Mouse (Mus musculus): ENCODE measurements around the gene Efnb2. TPM values are rescaled to one million over a fixed set of nuclear protein-coding genes. Genes with fewer than 3 reads are reported as not detected.

Gene Efnb2
- polyA plus RNA-seq, 1 experiment from 2014 or later, result 61.5 TPM

DNA sequence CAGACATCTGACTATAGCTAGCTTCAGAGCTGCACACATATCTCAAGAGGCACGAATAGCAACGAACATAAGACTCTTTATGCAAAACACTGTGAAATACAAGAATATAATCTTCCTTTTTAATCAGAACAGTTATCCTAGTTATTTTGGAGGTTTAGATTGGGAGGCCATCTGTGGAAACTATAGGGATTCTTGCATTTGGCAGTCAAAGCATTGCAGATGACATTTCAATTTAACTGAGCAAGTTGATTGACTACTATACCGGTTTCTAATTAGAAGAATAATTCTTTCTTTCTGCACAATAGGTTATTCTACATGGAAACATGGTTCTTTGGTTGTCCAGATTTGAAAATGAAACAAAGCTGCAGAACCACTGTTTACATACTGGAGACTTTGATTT is 38.6 kb downstream of the Efnb2 start:
- Histone ChIP-seq H3K9me3 (replicated peaks) (no peaks in the 10 kb centered on the region), H3K4me1 (peaks cover 36% of the 10 kb centered on the region), H3K4me2 (replicated peaks) (no peak overlapping the region), H3K36me3 (peaks cover 36% of the 10 kb centered on the region), H3K4me3 (no peak overlapping the region), H3K27ac (no peak overlapping the region), H3K27me3 (peaks cover 3% of the 10 kb centered on the region; the same call in 1 of the 2 replicates), H3K9ac (no peak overlapping the region)
- ATAC-seq (ENCODE audit: low FRiP score), result no peak
- WGBS, result 81% methylated on average over 3 of the region's 3 CpGs

DNA sequence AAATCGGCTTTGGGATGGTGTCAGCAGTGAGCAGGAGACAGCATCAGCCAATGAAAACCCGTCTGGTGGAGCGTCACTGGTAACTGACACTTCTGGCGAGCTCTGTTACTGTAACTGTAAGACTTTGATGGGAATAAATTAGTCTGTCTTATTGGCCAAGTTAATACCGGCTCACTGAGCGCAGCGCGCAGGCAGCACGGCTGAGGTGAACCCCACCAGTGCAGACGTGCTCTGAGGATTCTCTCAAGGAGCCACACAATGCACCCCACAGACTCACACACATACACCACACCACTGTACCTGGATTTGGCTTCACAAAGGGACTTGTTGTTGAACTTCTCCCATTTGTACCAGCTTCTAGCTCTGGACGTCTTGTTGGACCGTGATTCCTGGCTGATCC is 39.0 kb downstream of the Efnb2 start:
- H3K4me3 ChIP-seq, result no peak overlapping the region
- no peak for ATAC-seq (ENCODE audit: low FRiP score)
- no peaks in the 10 kb centered on the region for H3K9me3 ChIP-seq (replicated peaks)
- H3K36me3 ChIP-seq, result peaks cover 37% of the 10 kb centered on the region
- H3K4me1 ChIP-seq, result peaks cover 36% of the 10 kb centered on the region
- H3K9ac ChIP-seq, result no peak overlapping the region
- no peak overlapping the region for H3K27ac ChIP-seq
- 83% methylated on average over 12 of the region's 12 CpGs for whole genome bisulfite sequencing
- peaks cover 3% of the 10 kb centered on the region; the same call in 1 of the 2 replicates for H3K27me3 ChIP-seq
- H3K4me2 ChIP-seq (replicated peaks), result no peak overlapping the region

DNA sequence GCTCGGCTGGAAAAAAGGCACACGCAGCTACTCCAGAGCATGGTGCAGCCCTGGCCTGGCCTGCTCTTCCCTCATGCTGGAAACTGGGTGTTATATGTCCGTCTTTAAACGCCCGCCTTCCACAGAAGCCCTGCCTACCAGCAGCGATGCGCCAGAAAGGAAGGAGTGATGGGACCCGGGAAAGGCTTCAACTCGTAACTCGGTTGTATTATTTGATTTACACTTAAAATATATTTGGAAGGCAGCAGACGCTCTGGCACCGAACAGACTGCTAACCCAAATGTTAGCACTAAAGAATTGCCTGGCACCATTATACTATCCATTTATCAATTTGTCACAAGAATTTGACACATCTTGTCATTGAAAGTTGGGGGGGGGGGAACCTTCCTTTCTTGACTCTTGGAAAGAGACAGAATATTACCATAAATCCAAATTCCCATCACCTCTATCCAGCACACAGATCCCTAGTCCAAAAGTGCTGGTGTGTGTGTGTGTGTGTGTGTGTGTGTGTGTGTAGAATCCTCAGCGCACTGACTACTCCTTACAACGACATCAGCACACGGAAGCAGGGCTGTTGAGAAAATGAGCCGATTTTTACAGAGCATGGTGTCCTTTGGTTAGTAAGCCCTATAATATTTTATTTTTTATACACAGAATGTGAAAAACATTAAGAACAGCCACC is 39.7 kb downstream of the Efnb2 start:
- WGBS, result 82% methylated on average over 16 of the region's 16 CpGs
- H3K9me3 ChIP-seq (replicated peaks), result no peaks in the 10 kb centered on the region
- H3K9ac ChIP-seq, result no peak overlapping the region
- no peak overlapping the region for H3K4me2 ChIP-seq (replicated peaks)
- no peak overlapping the region for H3K4me3 ChIP-seq
- no peak for ATAC-seq (ENCODE audit: low FRiP score)
- peaks cover 36% of the 10 kb centered on the region for H3K4me1 ChIP-seq
- peaks cover 3% of the 10 kb centered on the region; the same call in 1 of the 2 replicates for H3K27me3 ChIP-seq
- no peak overlapping the region for H3K27ac ChIP-seq
- H3K36me3 ChIP-seq, result peaks cover 42% of the 10 kb centered on the region

GRCm38 (mm10) chr8:8620536-8620935 is 40.5 kb downstream of the Efnb2 start:
- peak overlapping the region; percentile 70 for H3K27ac ChIP-seq
- peaks cover 42% of the 10 kb centered on the region for H3K36me3 ChIP-seq
- peak; percentile 27; the same call in 1 of the 2 replicates for ATAC-seq (ENCODE audit: low FRiP score)
- no peaks in the 10 kb centered on the region for H3K9me3 ChIP-seq (replicated peaks)
- no peak overlapping the region for H3K9ac ChIP-seq
- H3K4me3 ChIP-seq, result no peak overlapping the region
- no peak overlapping the region for H3K4me2 ChIP-seq (replicated peaks)
- WGBS, result 83% methylated on average over 21 of the region's 21 CpGs
- peaks cover 3% of the 10 kb centered on the region; the same call in 1 of the 2 replicates for H3K27me3 ChIP-seq
- peaks cover 36% of the 10 kb centered on the region for H3K4me1 ChIP-seq

DNA sequence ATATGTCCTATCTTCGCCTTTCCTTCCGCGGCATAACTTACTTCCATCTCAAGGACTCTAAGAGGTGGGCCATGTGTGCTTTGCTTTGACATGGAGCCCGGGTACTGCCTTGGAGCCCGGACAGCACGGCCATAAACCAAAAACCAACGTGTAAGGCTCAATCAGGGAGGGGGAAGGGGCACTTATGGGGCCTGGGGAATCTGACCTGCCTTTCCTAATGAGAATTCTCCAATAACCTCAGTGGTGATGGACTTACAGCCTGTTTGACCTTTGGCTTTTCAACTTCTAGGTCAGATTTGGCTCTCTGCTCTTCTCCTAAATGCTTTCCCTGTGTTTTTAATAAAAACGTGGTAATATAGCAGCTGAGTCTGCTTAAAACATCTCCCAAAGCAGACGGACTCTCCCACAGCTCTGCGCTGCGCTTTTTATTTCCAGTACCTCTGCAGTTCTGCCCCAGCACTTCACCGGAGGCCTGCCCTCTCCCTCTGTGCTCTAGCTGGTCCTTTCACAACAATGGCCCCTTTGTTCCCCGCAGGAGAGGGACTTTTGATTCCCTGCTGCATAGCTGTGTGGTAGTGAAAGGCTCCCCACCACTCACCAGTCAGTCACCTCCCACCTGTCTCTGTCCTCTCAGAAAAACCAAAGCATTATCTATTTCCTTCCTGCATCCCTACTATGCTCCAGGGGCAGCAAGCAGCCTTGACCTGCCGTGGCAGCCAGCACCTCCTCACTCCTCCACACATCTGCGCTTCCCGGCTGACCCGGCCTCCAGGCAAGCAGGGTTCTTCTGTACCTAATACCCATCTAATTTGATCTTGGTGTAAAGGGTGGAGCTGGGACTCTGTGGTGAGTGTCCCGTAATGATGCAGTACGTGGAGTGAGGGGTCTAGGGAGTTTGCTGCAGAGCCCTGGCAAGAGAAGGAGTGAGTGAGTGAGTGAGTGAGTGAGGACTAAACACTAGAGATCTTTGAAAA is 41.5 kb downstream of the Efnb2 start:
- H3K4me2 ChIP-seq (replicated peaks), result 0 out of 2 replicates have a peak overlapping the region, but pooled peaks have one; percentile 4
- peak; percentile 65 for ATAC-seq (ENCODE audit: low FRiP score)
- peaks cover 42% of the 10 kb centered on the region for H3K36me3 ChIP-seq
- H3K4me3 ChIP-seq, result no peak overlapping the region
- H3K9me3 ChIP-seq (replicated peaks), result no peaks in the 10 kb centered on the region
- H3K27me3 ChIP-seq, result peaks cover 3% of the 10 kb centered on the region; the same call in 1 of the 2 replicates
- WGBS, result 23% methylated on average over 19 of the region's 19 CpGs
- H3K27ac ChIP-seq, result peak overlapping the region; percentile 70
- peaks cover 33% of the 10 kb centered on the region for H3K4me1 ChIP-seq
- no peak overlapping the region for H3K9ac ChIP-seq

- H3K9ac ChIP-seq, result no peak overlapping the region
- H3K4me3 ChIP-seq, result no peak overlapping the region
- no peak for ATAC-seq (ENCODE audit: low FRiP score)
- no peaks in the 10 kb centered on the region for H3K9me3 ChIP-seq (replicated peaks)
- WGBS, result 65% methylated on average over 1 of the region's 1 CpGs
- H3K36me3 ChIP-seq, result peaks cover 10% of the 10 kb centered on the region; the same call in 1 of the 2 replicates
- no peak overlapping the region for H3K4me2 ChIP-seq (replicated peaks)
- H3K27ac ChIP-seq, result no peak overlapping the region
- no peaks in the 10 kb centered on the region for H3K27me3 ChIP-seq
- peaks cover 14% of the 10 kb centered on the region for H3K4me1 ChIP-seq
These were observed 47.2 kb downstream of the Efnb2 start for GRCm38 (mm10) chr8:8613844-8614243.

DNA sequence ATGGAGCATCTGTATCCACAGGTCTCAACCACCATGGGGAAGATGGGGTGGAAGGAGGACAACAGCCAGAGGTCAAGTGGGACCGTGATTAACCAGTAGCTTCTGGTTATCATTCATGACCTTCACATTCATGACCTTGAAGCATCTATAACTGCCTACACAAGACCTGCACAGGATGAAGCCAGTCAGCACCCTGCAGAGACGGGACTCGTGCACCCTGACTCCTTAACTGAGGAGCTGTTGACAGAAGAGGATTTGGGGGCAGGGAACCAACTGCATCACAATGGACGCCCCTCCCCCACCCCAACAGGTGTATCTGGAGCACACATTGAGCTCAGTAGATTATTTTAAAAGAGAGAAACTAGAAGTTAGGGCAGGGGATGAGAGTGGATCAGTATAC is 49.1 kb downstream of the Efnb2 start:
- WGBS, result 73% methylated on average over 4 of the region's 4 CpGs
- Histone ChIP-seq H3K4me2 (replicated peaks) (no peak overlapping the region), H3K9me3 (replicated peaks) (no peaks in the 10 kb centered on the region), H3K27me3 (no peaks in the 10 kb centered on the region), H3K4me3 (no peak overlapping the region), H3K4me1 (peaks cover 14% of the 10 kb centered on the region), H3K9ac (no peak overlapping the region), H3K36me3 (peaks cover 4% of the 10 kb centered on the region; the same call in 1 of the 2 replicates), H3K27ac (no peak overlapping the region)
- no peak for ATAC-seq (ENCODE audit: low FRiP score)

DNA sequence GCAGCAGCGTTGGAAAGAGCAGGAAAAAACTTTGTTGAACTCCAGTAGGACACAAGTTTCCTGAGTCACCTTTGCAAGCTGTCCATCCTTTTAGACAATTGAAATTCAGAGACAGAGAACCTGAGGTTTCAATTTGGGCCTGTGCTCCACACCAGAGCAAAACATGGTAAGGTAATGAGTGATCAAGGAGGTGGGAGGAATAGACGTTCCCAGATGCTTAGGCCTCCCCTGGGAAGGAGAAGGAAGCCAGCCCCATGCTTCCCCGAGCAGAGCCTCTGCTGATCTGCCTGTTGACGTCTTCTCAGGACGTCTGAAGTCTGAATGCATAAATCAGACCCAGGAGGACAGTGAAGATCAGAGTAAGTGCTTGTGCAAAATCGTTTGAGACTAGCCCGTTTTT is 51.3 kb downstream of the Efnb2 start:
- H3K9me3 ChIP-seq (replicated peaks), result no peaks in the 10 kb centered on the region
- H3K36me3 ChIP-seq, result no peaks in the 10 kb centered on the region
- ATAC-seq (ENCODE audit: low FRiP score), result no peak
- 18% methylated on average over 7 of the region's 7 CpGs for WGBS
- no peak overlapping the region for H3K4me3 ChIP-seq
- no peak overlapping the region for H3K9ac ChIP-seq
- no peak overlapping the region for H3K4me2 ChIP-seq (replicated peaks)
- H3K27me3 ChIP-seq, result no peaks in the 10 kb centered on the region
- H3K4me1 ChIP-seq, result peaks cover 14% of the 10 kb centered on the region
- no peak overlapping the region for H3K27ac ChIP-seq

GRCm38 (mm10) chr8:8609141-8609540 is 51.9 kb downstream of the Efnb2 start:
- no peak overlapping the region for H3K9ac ChIP-seq
- peaks cover 14% of the 10 kb centered on the region for H3K4me1 ChIP-seq
- H3K27ac ChIP-seq, result peak overlapping the region; percentile 23; the same call in 1 of the 2 replicates
- H3K4me3 ChIP-seq, result no peak overlapping the region
- no peaks in the 10 kb centered on the region for H3K36me3 ChIP-seq
- no peaks in the 10 kb centered on the region for H3K27me3 ChIP-seq
- H3K9me3 ChIP-seq (replicated peaks), result no peaks in the 10 kb centered on the region
- no peak overlapping the region for H3K4me2 ChIP-seq (replicated peaks)
- ATAC-seq (ENCODE audit: low FRiP score), result no peak
- 5% methylated on average over 5 of the region's 5 CpGs for WGBS

DNA sequence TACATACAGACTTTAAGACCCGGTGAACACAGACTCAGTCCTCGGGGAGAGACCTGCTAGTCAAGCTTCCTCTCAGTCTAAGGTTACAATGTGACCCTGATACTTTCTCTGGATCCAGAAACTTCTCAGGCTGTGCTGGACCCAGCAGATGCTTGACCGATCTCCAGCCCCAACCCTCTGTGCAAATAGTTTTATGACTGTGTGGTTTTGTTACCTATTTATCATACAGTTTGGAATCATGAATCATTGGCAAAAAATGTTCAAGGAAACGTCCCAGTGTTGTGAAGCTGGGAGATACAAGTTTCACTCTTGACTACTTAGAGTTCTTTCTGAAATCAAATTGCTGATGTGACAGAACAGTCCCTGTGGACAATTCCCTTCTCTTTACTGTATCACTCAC is 55.4 kb downstream of the Efnb2 start:
- no peak for ATAC-seq (ENCODE audit: low FRiP score)
- WGBS, result 71% methylated on average over 4 of the region's 4 CpGs

GRCm38 (mm10) chr8:8603875-8604274 is 57.2 kb downstream of the Efnb2 start:
- WGBS, result 86% methylated on average over 6 of the region's 6 CpGs
- Histone ChIP-seq H3K4me2 (replicated peaks) (no peak overlapping the region), H3K4me3 (no peak overlapping the region), H3K27ac (no peak overlapping the region), H3K9ac (no peak overlapping the region), H3K27me3 (0 out of 2 replicates have a peak, but pooled peaks cover 3% of the 10 kb centered on the region), H3K4me1 (peaks cover 1% of the 10 kb centered on the region; the same call in 1 of the 2 replicates), H3K36me3 (no peaks in the 10 kb centered on the region), H3K9me3 (replicated peaks) (no peaks in the 10 kb centered on the region)
- no peak for ATAC-seq (ENCODE audit: low FRiP score)

More for the DNA sequence above, 55.4 kb downstream of the Efnb2 start:
- Histone ChIP-seq H3K36me3 (no peaks in the 10 kb centered on the region), H3K9me3 (replicated peaks) (no peaks in the 10 kb centered on the region), H3K27ac (no peak overlapping the region), H3K4me3 (no peak overlapping the region), H3K4me2 (replicated peaks) (no peak overlapping the region), H3K9ac (no peak overlapping the region), H3K4me1 (peaks cover 14% of the 10 kb centered on the region), H3K27me3 (0 out of 2 replicates have a peak, but pooled peaks cover 3% of the 10 kb centered on the region)

Measured in hindbrain, embryonic 12.5 days (tissue).